Mouse (Mus musculus) erythroblast, adult 5-6 weeks (primary cell): Measurements from ENCODE around the gene A530016L24Rik. TPM values are rescaled to one million over a fixed set of nuclear protein-coding genes. Genes with fewer than 3 reads are reported as not detected.

Experiments
- ATAC-seq: replicated peaks from 2 replicates; pipeline ENCODE4 v1.8.0; 2016; ENCODE audit warnings: moderate number of reproducible peaks, mild to moderate bottlenecking, moderate TSS enrichment, inconsistent platforms; ENCODE audit not compliant: poor library complexity, low FRiP score, severe bottlenecking
- total RNA-seq, 2 experiments: library from RNA; stranded (forward) in 1 of 2; stranded (reverse) in 1 of 2; fragments of 150-400 nt in 1 of 2; fragments of 200-764, 138-1000 nt in 1 of 2; gene quantifications; 2 replicates each; pipeline versions ENCODE4 v1.2.3 to v1.2.4; 2015 to 2017; ENCODE audit warnings: low replicate concordance in 2 of 2

A530016L24Rik gene
- total RNA-seq, 2 experiments from 2014 or later: not detected

DNA sequence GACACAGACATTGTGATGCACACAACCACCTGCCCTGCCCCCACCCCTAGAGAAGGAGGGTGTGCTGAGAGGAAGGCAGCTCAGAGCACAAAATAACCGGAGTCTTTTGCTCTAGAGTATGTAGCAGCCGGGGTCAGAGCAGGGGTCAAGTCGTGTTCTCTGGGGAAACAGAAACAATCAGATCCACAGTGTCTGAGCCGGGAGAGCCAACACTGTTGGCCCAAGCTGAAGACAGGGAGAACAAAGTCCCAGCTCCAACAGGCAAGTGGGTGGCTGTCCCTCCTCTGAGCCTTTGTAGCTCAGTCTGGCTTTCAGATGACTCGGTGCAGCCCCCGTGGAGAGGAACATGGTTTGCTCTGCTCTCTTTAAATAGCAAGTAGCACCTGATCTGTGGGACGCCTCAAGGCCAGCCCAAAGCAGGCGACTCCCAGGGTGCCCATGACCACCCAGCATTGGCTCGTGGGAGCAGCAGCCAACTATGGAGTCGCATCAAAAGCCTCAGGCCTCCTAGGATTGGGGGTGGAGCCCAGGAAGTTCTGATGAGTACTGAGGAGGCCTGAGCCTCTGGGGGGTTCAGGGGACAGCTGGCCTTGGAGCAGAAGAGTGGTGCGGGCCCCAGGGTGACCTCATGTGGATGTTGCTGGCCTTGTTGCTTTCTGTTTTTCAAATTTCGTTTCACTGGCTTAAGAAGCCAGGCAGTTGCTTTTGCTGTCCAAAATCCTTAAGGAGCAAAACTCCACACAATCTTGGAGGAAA lies 55.9 kb downstream of the A530016L24Rik start:
- no peak for ATAC-seq

DNA sequence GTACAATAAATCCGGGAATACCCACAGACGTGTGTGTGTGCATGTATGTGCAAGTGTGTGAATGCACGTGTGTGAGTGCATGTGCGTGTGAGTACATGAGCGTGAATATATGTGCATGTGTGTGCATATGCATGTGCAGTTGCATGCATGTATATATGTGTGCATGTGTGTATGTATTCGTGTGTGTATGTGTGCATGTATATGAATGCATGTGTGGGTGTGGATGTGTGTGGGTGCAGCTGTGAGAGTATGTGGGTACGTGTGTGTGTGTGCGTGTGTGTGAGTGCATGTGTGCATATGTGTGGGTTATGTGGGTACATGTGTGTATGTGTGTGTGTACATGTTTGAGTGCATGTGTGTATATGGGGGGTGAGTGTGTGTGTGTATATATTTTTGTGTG lies 56.9 kb downstream of the A530016L24Rik start:
- ATAC-seq: no peak

DNA sequence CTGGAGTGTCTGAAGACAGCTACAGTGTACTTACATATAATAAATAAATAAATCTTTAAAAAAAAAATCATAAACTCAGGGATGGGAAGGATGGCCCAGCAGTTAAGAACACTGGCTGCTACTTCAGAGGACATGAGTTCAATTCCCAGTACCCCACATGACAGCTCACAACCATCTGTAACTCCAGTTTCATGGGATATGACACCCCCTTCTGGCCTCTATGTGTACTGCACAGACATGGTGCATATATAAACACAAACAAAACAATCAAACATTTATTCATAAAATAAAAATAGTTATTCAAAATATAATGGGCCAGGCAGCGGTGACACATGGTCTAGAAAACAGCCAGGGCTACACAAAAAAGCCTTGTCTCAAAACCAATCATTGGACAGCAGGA lies 60.0 kb downstream of the A530016L24Rik start:
- ATAC-seq: no peak

Other genes starting within 250 kb of the A530016L24Rik start
- gene Tmem179, start 27.3 kb downstream of the A530016L24Rik start, total RNA-seq (2015; ENCODE audit: low replicate concordance): not detected in 2 replicates
- not detected in 2 replicates for gene Tmem179, start 27.3 kb downstream of the A530016L24Rik start, total RNA-seq (2017; ENCODE audit: low replicate concordance)
- gene Inf2, start 99.3 kb downstream of the A530016L24Rik start, total RNA-seq (2015; ENCODE audit: low replicate concordance): 3.1 and 4.6 TPM in 2 replicates
- gene Inf2, start 99.3 kb downstream of the A530016L24Rik start, total RNA-seq (2017; ENCODE audit: low replicate concordance): 0.94 and 3.5 TPM in 2 replicates
- gene Adssl1, start 130.6 kb downstream of the A530016L24Rik start, total RNA-seq (2015; ENCODE audit: low replicate concordance): 20.5 and 32.3 TPM in 2 replicates
- 23.8 and 24.4 TPM in 2 replicates for gene Adssl1, start 130.6 kb downstream of the A530016L24Rik start, total RNA-seq (2017; ENCODE audit: low replicate concordance)
- 45.0 and 45.4 TPM in 2 replicates for gene Siva1, start 155.2 kb downstream of the A530016L24Rik start, total RNA-seq (2015; ENCODE audit: low replicate concordance)
- 65.9 and 114 TPM in 2 replicates for gene Siva1, start 155.2 kb downstream of the A530016L24Rik start, total RNA-seq (2017; ENCODE audit: low replicate concordance)
- 20.9 and 30.7 TPM in 2 replicates for gene Akt1, start 185.4 kb downstream of the A530016L24Rik start, total RNA-seq (2015; ENCODE audit: low replicate concordance)
- gene Akt1, start 185.4 kb downstream of the A530016L24Rik start, total RNA-seq (2017; ENCODE audit: low replicate concordance): 25.1 and 26.3 TPM in 2 replicates
- 2.3 TPM in 1 of 2 replicates, not detected in the other for gene Zbtb42, start 189.4 kb downstream of the A530016L24Rik start, total RNA-seq (2015; ENCODE audit: low replicate concordance)
- 0.42 and 1.2 TPM in 2 replicates for gene Zbtb42, start 189.4 kb downstream of the A530016L24Rik start, total RNA-seq (2017; ENCODE audit: low replicate concordance)
- not detected in 2 replicates for gene Cep170b, start 231.0 kb downstream of the A530016L24Rik start, total RNA-seq (2015; ENCODE audit: low replicate concordance)
- gene Cep170b, start 231.0 kb downstream of the A530016L24Rik start, total RNA-seq (2017; ENCODE audit: low replicate concordance): 0.51 TPM in 1 of 2 replicates, not detected in the other